Mouse (Mus musculus): Measurements from ENCODE around the gene Creg1.

DNA sequence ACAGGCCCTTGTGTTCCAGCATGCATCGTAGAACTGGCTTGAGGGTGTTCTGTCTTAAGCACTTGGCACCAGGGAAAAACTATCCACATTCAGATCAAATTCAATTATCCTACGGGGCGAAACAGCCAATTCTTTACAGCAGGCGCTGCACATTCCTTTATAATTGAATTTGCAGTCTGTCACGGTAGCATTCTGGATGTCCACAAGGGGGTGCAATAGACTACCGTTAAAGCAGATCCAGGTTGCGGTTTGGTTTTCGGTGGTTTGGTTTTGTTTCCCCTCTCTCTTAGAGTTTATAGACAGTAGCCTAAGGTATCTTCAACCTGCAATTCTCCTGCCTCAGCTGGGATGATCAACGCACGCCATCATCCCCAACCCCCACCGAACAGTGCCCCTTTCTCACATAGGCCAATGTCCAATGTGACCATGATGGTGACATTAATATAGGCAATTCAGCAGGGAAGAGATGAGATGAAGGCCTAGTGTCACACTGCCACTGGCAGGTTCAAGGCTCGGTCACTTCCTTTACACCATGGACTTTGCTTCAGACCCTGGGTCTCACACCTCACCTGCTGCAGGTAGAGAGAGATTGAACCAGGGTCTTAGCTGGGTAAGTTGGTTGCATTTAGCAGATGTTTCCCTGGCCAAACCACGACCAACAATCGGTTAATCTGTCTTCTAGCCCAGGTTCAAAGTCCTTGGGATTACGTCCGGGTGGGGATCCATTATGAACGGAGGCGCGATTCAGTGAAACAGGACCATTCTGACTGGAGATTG lies 12.2 kb downstream of the Creg1 start:
- TF ChIP-seq CTCF (IDR thresholded peaks at IDR 0.05; ENCODE audit: insufficient read depth, low read depth, low read length) (no peak), POLR2A (IDR thresholded peaks at IDR 0.05; ENCODE audit: insufficient read depth, low read depth, low read length) (no peak)
